Mouse (Mus musculus) small intestine, adult 2 months (tissue): ENCODE results near the gene Nrp2. TPM values are rescaled to one million over a fixed set of nuclear protein-coding genes. Genes with fewer than 3 reads are reported as not detected.
A peak's percentile ranks its signal among the peaks of the same experiment; 100 is the strongest.

Experiments used
- H3K27ac ChIP-seq: fragments of 200-500 bp; 2 replicates; pipeline ENCODE4 v1.5.1; 2012; ENCODE audit warnings: low read depth, low read length, control low read depth, inconsistent platforms; ENCODE audit not compliant: insufficient read depth
- H3K27me3 ChIP-seq: fragments of 200-500 bp; 2 replicates; pipeline ENCODE4 v1.6.1; 2012; ENCODE audit warnings: mild to moderate bottlenecking, moderate library complexity, low read length, inconsistent platforms; ENCODE audit not compliant: control insufficient read depth, insufficient read depth
- H3K36me3 ChIP-seq: fragments of 200-500 bp; 2 replicates; pipeline ENCODE4 v1.6.1; 2012; ENCODE audit warnings: mild to moderate bottlenecking, low read length, control low read depth, inconsistent platforms; ENCODE audit not compliant: control insufficient read depth, insufficient read depth
- H3K4me1 ChIP-seq: fragments of 200-500 bp; 2 replicates; pipeline ENCODE4 v1.6.1; 2012; ENCODE audit warnings: low read length, inconsistent platforms, mixed read lengths; ENCODE audit not compliant: control insufficient read depth, insufficient read depth, insufficient read length
- H3K4me3 ChIP-seq: fragments of 200-500 bp; 2 replicates; pipeline ENCODE4 v1.5.1; 2012; ENCODE audit warnings: low read depth, mild to moderate bottlenecking, control low read depth, inconsistent platforms, low read length, moderate library complexity
- CTCF ChIP-seq: fragments of 200-500 bp; IDR thresholded peaks from 2 replicates; pipeline ENCODE4 v1.5.1; 2012; ENCODE audit warnings: low read depth, mild to moderate bottlenecking, control low read depth, inconsistent platforms, low read length, moderate library complexity, mixed read lengths; ENCODE audit not compliant: insufficient replicate concordance, insufficient read length; ENCODE audit errors: extremely low read depth
- POLR2A ChIP-seq: fragments of 200-500 bp; IDR thresholded peaks from 2 replicates; pipeline ENCODE4 v1.6.1; 2012; ENCODE audit warnings: low read depth, mild to moderate bottlenecking, control low read depth, inconsistent platforms, low read length, moderate library complexity
- WGBS: fragments of 180-500 bp; shearing (Covaris S2); methylation state at CpG from one replicate; pipeline ENCODE4 v1.1.7; 2018; 5-methylcytosine and 5-hydroxymethylcytosine counted together
- polyA plus RNA-seq: library from polyadenylated mRNA; depleted of rRNA; stranded (reverse); fragments of >200 nt; gene quantifications from 2 replicates; pipeline ENCODE4 v1.2.3, GENCODE M21; 2012; rRNA removed

Gene Nrp2
- polyA plus RNA-seq, result 5.6 and 6.6 TPM in 2 replicates

GRCm38 (mm10) chr1:62703158-62704116, at the start of gene Nrp2:
Gene Nrp2, plus strand, starts transcription at chr1:62703285.
- TF ChIP-seq POLR2A (peak; percentile 42; the same call in 1 of the 2 replicates), CTCF (no peak)
- Histone ChIP-seq H3K27ac (peak within 1 kb of the TSS; percentile 58), H3K4me1 (peaks cover 13% of the 10 kb centered on the region), H3K27me3 (peaks cover 55% of the 10 kb centered on the region), H3K4me3 (peak within 1 kb of the TSS; percentile 64), H3K36me3 (no peaks in the 10 kb centered on the region)
- under 1% methylated on average over 75 of the region's 76 CpGs for WGBS

GRCm38 (mm10) chr1:62654436-62654835, 48.6 kb upstream of the Nrp2 start:
- Histone ChIP-seq H3K27me3 (no peaks in the 10 kb centered on the region), H3K4me3 (no peak overlapping the region), H3K27ac (no peak overlapping the region), H3K36me3 (no peaks in the 10 kb centered on the region), H3K4me1 (no peaks in the 10 kb centered on the region)
- TF ChIP-seq POLR2A, result no peak
- no peak for TF ChIP-seq CTCF
- 79% methylated on average over 6 of the region's 6 CpGs for WGBS

- H3K4me3 ChIP-seq, result no peak overlapping the region
- 77% methylated on average over 8 of the region's 8 CpGs for WGBS
- no peak for TF ChIP-seq POLR2A
- TF ChIP-seq CTCF, result no peak
- H3K4me1 ChIP-seq, result no peaks in the 10 kb centered on the region
- no peaks in the 10 kb centered on the region for H3K27me3 ChIP-seq
- no peak overlapping the region for H3K27ac ChIP-seq
- H3K36me3 ChIP-seq, result no peaks in the 10 kb centered on the region
These were observed 38.0 kb upstream of the Nrp2 start for GRCm38 (mm10) chr1:62664960-62665645.

- TF ChIP-seq CTCF (no peak), POLR2A (no peak)
- Histone ChIP-seq H3K4me1 (no peaks in the 10 kb centered on the region), H3K27ac (no peak overlapping the region), H3K4me3 (no peak overlapping the region), H3K36me3 (no peaks in the 10 kb centered on the region), H3K27me3 (no peaks in the 10 kb centered on the region)
- WGBS, result 77% methylated on average over 5 of the region's 5 CpGs
These were observed 37.0 kb upstream of the Nrp2 start for GRCm38 (mm10) chr1:62665771-62666730.

- H3K27me3 ChIP-seq, result no peaks in the 10 kb centered on the region
- H3K4me3 ChIP-seq, result no peak overlapping the region
- H3K4me1 ChIP-seq, result no peaks in the 10 kb centered on the region
- H3K27ac ChIP-seq, result no peak overlapping the region
- TF ChIP-seq CTCF (no peak), POLR2A (no peak)
- H3K36me3 ChIP-seq, result no peaks in the 10 kb centered on the region
- 79% methylated on average over 5 of the region's 5 CpGs for WGBS
These were observed 36.3 kb upstream of the Nrp2 start for GRCm38 (mm10) chr1:62666780-62667179.

GRCm38 (mm10) chr1:62678611-62679344, 24.3 kb upstream of the Nrp2 start:
- H3K27ac ChIP-seq, result no peak overlapping the region
- no peaks in the 10 kb centered on the region for H3K4me1 ChIP-seq
- H3K4me3 ChIP-seq, result no peak overlapping the region
- WGBS, result 73% methylated on average over 4 of the region's 4 CpGs
- no peak for TF ChIP-seq CTCF
- no peaks in the 10 kb centered on the region for H3K36me3 ChIP-seq
- no peaks in the 10 kb centered on the region for H3K27me3 ChIP-seq
